Mouse (Mus musculus) pancreas, adult 10 weeks (tissue): ENCODE data around the gene 4930502E18Rik. TPM values are rescaled to one million over a fixed set of nuclear protein-coding genes. Genes with fewer than 3 reads are reported as not detected.

Experiments used
- polyA plus RNA-seq: library from polyadenylated mRNA; stranded (reverse); fragments of 350-450 nt; fragmentation: Illumina TruSeq; extraction: RNeasy Lipid Tissue Mini Kit (QIAGEN cat#74804); gene quantifications from one replicate; pipeline ENCODE4 v1.2.3, GENCODE M21; 2015; ENCODE audit warnings: low read depth, low replicate concordance; ENCODE audit not compliant: insufficient read depth

Gene 4930502E18Rik
- polyA plus RNA-seq, result not detected

DNA sequence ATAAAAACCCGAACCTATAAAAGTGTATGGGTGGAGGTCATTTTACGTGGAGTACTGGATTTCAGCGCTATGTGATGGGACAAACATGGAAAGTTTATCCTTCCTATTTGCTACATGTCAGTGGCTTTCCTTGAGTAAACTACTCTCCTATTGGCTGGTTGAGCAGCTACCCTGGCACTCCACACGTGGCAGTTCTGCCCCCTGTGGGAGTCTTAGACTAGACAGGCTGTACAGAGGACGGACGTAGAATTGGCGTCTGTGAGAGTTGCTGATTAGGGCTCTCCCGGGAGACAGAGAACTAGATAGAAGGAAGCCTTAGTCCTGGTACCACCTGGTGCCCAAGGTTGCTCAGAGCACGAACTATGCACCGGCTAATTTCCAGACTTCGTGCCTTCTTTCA is at the start of gene 4930502E18Rik:
Gene 4930502E18Rik (plus strand): TSS at position 231 of the 400 bp plus-strand sequence.

DNA sequence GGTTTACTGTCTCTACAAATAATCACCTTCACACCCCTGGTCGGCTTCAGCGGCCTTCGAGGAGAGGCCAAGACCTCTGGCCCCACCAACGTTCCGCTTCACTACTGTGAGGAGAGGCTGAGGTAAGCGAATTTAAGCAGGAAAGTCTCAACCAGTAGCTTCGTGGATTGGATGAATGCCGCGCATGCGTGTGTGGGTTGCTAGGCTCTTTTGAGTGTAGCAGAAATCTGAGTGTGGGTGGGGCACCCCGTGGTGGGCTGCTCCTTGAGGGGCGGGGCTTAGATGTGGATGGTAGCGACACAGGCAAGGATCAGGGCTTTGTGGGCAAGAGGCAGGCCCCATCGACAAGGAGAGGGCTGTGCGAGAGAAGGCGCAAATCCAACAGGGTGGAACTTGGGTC is 33.1 kb downstream of the 4930502E18Rik start, which contains the start of gene 1700013H16Rik:
Gene 1700013H16Rik (minus strand): TSS at position 96 of the 400 bp plus-strand sequence.

DNA sequence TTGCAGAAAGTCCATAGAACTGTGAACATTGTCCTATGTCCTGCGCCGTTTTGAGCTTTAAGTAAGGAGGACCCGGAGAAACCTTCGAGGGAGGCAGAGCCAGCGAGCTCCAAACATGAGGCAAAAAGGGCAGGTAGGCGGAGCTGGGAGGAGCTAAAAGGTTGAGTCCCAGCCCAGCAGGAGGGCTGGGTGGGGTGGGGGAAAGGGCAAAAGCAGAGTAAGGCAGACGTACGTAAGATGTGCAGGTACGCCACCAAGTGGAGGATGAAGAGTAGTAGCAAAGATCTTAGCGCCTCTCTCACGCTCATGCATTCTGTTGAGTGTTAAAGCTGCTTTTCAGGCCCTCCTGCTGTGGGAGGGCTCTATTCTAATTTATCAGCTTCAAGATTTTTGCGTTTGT is 51.6 kb downstream of the 4930502E18Rik start, which contains the start of gene Zfp36l3:
Gene Zfp36l3 (minus strand): TSS at position 119 of the 400 bp plus-strand sequence.

Other genes starting within 250 kb of the 4930502E18Rik start
- gene Rtl8c, start 116.8 kb upstream of the 4930502E18Rik start, polyA plus RNA-seq, result 9.1 TPM
- gene Gm14597, start 115.8 kb upstream of the 4930502E18Rik start, polyA plus RNA-seq, result not detected
- 29.6 TPM for gene Rtl8a, start 81.1 kb upstream of the 4930502E18Rik start, polyA plus RNA-seq
- 24.2 TPM for gene Rtl8b, start 54.4 kb upstream of the 4930502E18Rik start, polyA plus RNA-seq
- gene 1700013H16Rik, start 33.0 kb downstream of the 4930502E18Rik start, polyA plus RNA-seq, result not detected
- gene Zfp36l3, start 51.6 kb downstream of the 4930502E18Rik start, polyA plus RNA-seq, result not detected
- gene Xlr, start 72.9 kb downstream of the 4930502E18Rik start, polyA plus RNA-seq, result not detected